Mouse (Mus musculus) spleen, postnatal 14 days (tissue): Measurements from ENCODE around the gene Sar1a.
A peak's percentile ranks its signal among the peaks of the same experiment; 100 is the strongest.

ENCODE experiments used
- DNase-seq, 2 experiments: peaks; one replicate each; pipeline ENCODE4 v3.0.0; 2021 to 2022; ENCODE audit warnings: low spot score in 2 of 2

The Sar1a gene

DNA sequence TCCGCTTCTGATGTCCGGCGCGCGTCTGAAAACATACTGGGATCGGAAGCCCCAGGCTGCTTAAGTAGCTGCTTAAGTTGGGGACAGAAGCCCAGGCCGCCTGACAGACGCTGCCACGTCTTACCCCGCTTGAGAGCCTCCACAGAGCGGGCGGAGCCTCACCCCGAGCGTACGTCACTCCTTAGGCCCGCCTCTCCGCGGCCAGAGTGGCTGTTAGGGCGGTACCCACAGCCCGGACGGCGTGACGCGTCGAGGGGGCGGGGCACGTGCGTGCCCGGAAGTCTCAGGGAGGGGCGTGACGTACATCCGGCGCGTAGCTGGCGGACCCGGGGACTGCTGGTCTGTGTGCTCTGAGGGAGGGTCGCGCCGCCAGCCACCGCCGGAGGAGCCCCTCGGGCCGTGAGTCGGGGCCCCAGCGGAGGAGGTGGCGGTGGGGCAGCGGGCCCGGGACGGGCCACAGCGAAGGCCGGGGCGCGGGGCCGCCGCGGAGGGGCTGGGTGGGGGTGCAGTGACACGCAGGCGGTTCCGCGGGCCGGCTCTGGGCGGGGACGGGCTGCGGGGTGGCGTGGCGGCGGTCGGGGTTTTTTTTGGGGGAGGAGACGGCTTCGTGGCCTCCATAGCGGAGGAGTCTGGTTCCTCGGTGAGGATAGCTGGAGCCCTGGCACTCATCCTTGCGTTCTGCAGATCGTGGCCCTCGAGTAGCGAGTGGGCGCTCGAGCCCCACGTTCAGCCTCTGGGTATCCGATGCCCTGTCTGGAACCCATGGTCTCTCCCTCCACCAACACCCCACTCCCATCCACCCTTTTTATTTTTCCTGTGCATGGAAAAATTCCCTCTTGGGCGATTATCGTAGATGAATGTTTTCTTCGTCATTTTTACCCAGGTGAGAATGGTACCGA lies at the start of gene Sar1a:
TSS of gene Sar1a (plus strand) at position 285 of the 899 bp plus-strand sequence.
- DNase-seq: peak; percentile 97 to 99

DNA sequence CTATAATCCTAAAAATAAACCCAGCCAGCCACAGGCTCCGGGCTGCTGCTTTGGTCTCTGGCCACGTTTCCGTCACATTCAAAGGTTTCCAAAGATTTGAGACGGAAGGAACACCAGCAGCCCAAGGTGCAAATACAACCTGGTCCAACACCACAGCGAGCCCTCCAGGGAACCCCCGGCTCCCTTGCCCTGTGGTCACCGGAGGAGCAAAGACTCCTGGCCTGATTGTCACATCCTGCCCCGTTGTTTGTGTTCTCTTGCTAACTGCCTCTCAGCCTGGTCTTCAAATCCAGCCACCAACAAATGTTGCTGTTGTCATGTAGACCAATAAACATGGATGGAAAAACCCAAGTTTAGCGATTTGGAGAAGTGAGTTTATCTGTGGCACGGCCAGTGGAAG lies 47.7 kb upstream of the Sar1a start:
- no peak for DNase-seq

DNA sequence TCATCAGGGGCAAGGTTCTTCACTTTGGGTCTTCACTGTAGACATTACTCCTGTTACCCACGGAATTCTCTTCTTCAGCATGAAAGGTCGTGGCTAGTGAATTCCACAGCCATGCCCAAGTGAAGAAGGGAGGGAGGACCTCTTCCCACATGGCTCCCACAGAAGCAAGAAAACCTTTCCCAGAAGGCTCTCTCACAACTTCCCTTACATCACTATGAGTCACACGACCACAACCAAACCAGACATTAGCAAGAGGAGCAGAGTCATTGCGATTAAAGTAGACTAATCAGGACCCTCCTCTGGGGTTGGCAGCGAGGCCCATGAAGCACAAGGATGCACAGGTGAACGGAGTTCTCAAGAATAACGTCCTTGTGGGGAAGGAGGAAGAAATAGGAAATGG lies 43.0 kb upstream of the Sar1a start:
- DNase-seq: no peak

- DNase-seq: no peak
Observed at GRCm38 (mm10) chr10:61640363-61640762, 39.7 kb upstream of the Sar1a start.

DNA sequence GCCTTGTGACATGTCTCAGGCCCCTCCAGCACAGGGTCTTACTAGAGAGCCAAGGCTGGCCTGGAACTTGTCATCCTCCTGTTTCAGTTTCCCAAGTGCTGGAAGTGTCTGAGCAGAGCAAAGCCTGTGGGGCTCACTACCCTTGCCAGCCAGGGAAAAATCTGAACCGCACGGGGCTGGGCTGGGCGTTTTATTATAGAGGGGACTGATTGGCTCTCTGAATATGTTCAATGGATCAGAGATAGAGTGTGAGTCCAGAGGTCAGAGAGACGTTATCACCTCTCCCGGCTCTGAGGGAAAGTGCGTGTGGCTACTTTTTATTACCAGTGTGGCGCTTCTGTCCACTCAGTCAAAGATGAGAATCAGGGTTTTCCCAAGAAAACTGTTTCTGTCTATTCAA lies 33.5 kb upstream of the Sar1a start:
- DNase-seq: no peak

GRCm38 (mm10) chr10:61647790-61648736 lies 32.0 kb upstream of the Sar1a start, which contains the start of gene Ppa1:
TSS of gene Ppa1 (plus strand) at chr10:61648552.
- peak; percentile 62 to 71 for DNase-seq

GRCm38 (mm10) chr10:61648737-61649645 lies 31.1 kb upstream of the Sar1a start:
- DNase-seq: no peak

GRCm38 (mm10) chr10:61654105-61654504 lies 26.0 kb upstream of the Sar1a start:
- no peak for DNase-seq

GRCm38 (mm10) chr10:61654691-61655090 lies 25.4 kb upstream of the Sar1a start:
- DNase-seq: no peak

DNA sequence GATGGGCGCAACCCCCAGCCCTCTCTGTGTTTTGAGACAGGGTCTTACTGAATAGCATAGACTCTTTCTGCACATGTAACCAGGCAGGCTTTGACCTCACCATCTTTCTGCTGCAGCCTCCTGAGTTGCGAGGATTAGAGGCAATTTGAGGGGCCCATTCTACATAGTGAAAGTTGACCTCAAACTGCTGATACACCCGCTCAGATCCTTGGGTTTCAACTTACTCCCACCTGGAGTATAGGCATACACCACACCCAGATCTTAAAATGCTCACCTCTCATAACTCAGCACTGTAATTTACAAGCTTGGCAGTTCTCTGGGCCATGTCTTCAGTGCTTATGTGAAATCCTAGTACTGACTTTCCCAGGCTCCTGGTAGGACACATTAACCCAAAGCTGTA lies 24.9 kb upstream of the Sar1a start:
- no peak for DNase-seq

DNA sequence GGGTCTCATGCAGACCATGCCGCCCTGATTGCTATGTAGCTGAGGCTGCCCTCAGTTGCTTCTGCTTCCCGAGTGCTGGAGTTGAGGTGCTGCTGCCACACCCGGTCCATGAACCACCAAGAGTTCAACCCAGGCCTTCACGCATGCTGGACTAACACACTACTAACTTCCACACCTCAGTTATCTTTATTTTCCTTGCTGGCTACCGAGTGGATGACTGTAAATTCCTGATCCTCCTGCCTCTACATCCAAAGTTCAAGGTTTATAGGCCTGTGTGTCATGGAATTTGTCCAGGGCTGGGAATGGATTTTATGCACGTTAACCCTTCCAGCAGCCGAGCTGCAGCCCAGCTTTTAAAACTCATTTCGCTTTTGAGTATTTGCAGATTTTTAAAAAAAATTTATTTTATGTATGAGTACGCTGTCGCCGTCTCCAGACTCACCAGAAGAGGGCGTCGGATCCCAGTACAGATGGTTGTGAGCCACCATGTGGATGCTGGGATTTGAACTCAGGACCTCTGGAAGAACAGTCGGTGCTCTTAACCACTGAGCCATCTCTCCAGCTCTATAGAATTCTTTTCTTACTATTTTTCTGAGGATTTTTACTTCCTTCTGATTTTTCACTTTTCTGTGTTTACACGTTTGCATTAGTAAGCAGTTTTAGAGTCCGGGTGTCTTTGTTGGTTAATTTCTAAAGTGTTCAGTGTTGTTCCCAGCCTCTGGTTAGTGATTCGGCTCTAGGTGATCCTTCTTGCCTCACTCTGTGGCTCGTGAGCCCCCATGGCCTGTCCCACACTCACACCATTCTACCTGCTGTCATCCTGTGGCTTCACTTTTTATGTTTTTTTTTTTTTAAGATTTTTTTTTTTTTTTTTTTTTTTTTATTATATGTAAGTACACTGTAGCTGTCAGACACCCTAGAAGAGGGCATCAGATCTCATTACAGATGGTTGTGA lies 22.9 kb upstream of the Sar1a start:
- DNase-seq: no peak

GRCm38 (mm10) chr10:61657985-61658384 lies 22.1 kb upstream of the Sar1a start:
- peak in 1 of 2 experiments; percentile 40 for DNase-seq

- no peak for DNase-seq
Observed at GRCm38 (mm10) chr10:61661887-61662286, 18.2 kb upstream of the Sar1a start.

DNA sequence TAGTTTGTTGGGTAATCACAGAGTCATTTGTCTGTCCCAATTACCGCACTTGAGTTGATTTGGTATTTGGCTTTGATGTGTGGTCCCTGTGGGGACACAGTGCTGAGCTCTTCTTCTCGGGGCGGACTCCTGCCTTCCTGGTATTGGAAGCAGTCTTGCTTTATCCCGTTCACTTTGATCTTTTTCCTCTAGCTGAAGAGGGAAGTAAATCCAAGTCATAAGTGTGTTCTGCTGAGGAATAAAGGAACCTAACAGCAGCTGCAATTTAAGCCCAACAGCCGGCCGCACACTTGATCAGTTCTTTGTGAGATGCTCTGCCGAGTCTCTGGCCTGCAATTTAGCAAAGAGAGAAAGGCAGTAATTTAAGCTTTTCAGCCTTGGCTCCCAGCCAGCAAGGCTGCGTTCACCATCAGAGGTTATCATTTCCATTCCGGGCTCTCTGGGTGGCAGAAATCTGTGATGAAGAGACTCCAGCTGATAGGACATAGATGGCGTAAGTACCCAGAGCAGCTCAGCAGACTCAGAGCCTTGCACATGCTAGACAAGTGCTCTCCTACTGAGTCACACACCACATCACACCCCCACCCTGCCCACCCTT lies 17.6 kb upstream of the Sar1a start:
- no peak for DNase-seq

GRCm38 (mm10) chr10:61665111-61665510 lies 15.0 kb upstream of the Sar1a start:
- DNase-seq: no peak

GRCm38 (mm10) chr10:61665651-61666050 lies 14.4 kb upstream of the Sar1a start:
- DNase-seq: no peak

GRCm38 (mm10) chr10:61669289-61669688 lies 10.8 kb upstream of the Sar1a start:
- no peak for DNase-seq

DNA sequence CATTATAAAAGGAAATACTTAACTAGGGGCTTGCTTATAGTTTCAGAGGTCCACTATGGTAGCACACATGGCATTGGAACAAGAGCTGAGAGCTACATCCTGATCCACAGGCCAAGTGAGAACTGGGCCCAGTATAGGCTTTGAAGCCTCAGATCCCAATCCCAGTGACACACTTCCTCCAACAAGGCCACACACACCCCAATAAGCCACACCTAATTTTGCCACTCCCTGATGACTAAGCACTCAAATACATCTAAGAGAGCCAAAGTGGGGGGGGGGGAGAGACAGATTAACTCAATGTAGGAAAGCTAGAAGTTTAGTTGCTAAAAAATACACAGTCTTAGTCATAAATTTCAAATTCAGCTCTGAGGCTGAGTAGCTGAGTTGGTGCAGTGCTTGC lies 10.2 kb upstream of the Sar1a start:
- DNase-seq: no peak

- DNase-seq: no peak
Observed at GRCm38 (mm10) chr10:61670758-61671157, 9.3 kb upstream of the Sar1a start.

DNA sequence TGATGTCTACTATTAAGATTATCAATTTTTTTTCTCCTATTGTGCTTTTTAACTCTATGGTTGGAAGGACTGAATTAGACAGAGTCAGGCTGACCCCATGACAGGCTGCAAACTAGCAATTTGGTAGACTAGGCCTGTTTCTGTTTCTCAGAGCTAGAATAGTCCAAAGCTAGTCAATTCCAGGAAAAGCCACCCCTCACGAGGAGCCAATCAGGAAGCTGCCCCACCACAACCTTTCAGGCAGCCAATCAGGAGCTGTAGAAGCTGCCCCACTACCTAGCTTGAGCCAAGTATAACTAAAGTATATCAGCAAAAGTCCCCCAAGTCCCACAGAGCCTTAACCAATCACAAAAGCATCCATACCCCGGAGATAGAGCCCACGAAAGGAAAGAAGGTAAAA lies 4.2 kb upstream of the Sar1a start:
- DNase-seq: no peak
